Comparison of ENCODE assay signal across 16 mouse cellular contexts in genomic region chr2:16113333-16113732, GRCm38 (mm10).
"Had no signal": no experiment of that assay in that cellular context is flagged by ENCODE, and none has a peak within 500 bp of the region (broad histone marks: within the 10 kb centered on the region; RNA-seq: fewer than 3 reads in every experiment).

No protein-coding gene starts in this region.

- H3K4me2 ChIP-seq: neural tube, embryonic 13.5 days; neural tube, embryonic 15.5 days; stomach, embryonic 15.5 days had no signal

- DNase-seq: retina, postnatal 1 day; right cerebral cortex, adult 18-20 months; right cerebral cortex, postnatal 14 days; right cerebral cortex, postnatal 25 days; right cerebral cortex, postnatal 4 days; spleen, adult 18-20 months; thymus, adult 18-20 months; thymus, adult 2 months; thymus, postnatal 14 days; thymus, postnatal 25 days; thymus, postnatal 36 days; thymus, postnatal 4 days had no signal

- H3K27me3 ChIP-seq: neural tube, embryonic 13.5 days; neural tube, embryonic 15.5 days; stomach, embryonic 15.5 days had no signal

- H3K36me3 ChIP-seq: neural tube, embryonic 13.5 days; neural tube, embryonic 15.5 days; stomach, embryonic 15.5 days had no signal

- H3K4me1 ChIP-seq: neural tube, embryonic 13.5 days; neural tube, embryonic 15.5 days; stomach, embryonic 15.5 days had no signal

- H3K4me3 ChIP-seq: neural tube, embryonic 13.5 days; neural tube, embryonic 15.5 days; stomach, embryonic 15.5 days had no signal

- H3K9ac ChIP-seq: neural tube, embryonic 13.5 days; neural tube, embryonic 15.5 days; stomach, embryonic 15.5 days had no signal

- H3K9me3 ChIP-seq: neural tube, embryonic 13.5 days; neural tube, embryonic 15.5 days; stomach, embryonic 15.5 days had no signal

- H3K27ac ChIP-seq: neural tube, embryonic 13.5 days; neural tube, embryonic 15.5 days; stomach, embryonic 15.5 days; stomach, postnatal 0 days had no signal
